Mouse (Mus musculus) adrenal gland, adult 18-20 months (tissue): ENCODE data around the gene Pkd1l3. TPM values are rescaled to one million over a fixed set of nuclear protein-coding genes. Genes with fewer than 3 reads are reported as not detected.

ENCODE experiments used
- DNase-seq, 2 experiments: peaks; one replicate each; pipeline ENCODE4 v3.0.0; 2021 to 2022; ENCODE audit warnings: low spot score in 2 of 2
- total RNA-seq, 2 experiments: library from RNA; stranded (reverse); gene quantifications; 1 replicate in 1 of 2; 2 replicates in 1 of 2; pipeline ENCODE4 v1.2.3; 2021

The Pkd1l3 gene
- total RNA-seq, 2 experiments from 2014 or later, result 0.13 TPM; not detected in 1

DNA sequence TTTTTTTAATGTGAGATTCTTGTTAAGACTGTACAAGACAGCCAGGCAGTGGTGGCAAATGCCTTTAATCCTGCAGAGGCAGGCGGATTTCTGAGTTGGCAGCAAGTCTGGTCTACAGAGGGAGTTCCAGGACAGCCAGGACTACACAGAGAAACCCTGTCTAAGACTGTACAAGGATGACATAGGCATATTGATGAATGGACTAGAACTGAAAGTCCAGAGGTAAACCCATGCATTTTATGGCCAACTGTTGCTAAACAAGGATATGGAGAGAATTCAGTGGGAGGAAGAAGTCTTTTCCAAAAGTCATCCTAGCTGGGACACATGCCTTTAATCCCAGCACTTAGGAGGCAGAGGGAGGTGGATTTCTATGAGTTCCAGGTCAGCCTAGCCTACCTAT lies 83.4 kb downstream of the Pkd1l3 start:
- no peak for DNase-seq

- DNase-seq, result no peak
Measured at GRCm38 (mm10) chr8:109698477-109698876, 84.2 kb downstream of the Pkd1l3 start.

DNA sequence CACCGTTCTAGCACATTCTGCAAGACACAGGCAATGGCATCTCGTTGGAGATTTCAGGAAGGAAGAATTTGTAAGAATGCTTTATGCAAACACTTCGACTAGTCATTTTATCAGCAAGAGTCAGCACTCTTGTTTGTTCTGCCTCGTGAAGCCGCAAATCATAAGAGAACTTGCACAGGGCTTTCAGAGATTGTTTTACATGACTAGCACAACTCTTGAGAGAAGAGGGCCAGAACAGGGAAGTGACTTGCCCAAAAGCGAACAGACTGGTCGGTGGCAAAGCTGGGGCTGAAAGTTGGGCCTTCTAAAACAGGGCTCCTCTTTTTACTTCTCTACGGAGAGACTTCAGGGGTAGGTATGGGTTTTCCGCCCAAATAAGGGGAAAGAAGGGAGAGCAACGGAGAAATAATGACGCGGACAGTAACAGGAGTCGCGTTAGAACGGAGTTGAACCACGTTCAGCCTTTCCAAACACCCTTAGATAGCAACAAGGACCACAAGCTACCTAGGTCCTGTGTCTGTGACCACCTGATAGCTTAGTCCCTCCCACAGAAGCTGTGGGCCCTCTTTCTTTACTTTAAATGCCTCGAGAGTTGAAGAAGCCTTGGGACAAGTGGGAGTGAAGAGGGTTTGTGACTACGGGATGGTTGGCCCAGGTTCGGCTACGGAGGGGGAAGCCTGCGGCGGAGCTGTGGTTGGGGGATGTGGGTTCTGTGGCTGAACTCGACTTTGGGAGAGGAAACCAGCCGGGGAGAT lies 90.4 kb downstream of the Pkd1l3 start:
- no peak for DNase-seq

GRCm38 (mm10) chr8:109705320-109706075 lies 91.2 kb downstream of the Pkd1l3 start, which contains the start of gene Zfp821:
TSS of gene Zfp821 (plus strand) at chr8:109705546.
- DNase-seq, result peak; percentile 92 to 94

- DNase-seq, result peak in 1 of 2 experiments; percentile 15
Measured at GRCm38 (mm10) chr8:109706076-109706873, 92.0 kb downstream of the Pkd1l3 start.

DNA sequence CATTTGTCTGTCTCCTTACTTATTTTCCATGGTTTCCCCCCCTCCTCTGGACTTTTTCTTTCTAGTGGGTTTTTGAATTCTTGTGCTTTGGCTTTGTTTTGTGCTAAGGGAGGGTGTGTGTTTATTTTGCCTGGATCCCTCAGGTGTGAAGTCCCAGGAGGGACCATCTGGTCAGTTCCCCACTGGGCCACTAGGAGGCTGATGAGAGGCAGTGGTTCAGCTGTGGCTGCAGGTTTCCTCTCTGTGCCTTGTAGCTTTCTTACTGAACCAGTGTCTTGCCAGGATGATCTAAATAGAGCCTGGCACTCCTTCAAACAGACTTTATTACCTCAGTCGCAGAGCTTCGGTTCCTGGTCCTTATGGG lies 92.5 kb downstream of the Pkd1l3 start:
- DNase-seq, result peak; percentile 72

DNA sequence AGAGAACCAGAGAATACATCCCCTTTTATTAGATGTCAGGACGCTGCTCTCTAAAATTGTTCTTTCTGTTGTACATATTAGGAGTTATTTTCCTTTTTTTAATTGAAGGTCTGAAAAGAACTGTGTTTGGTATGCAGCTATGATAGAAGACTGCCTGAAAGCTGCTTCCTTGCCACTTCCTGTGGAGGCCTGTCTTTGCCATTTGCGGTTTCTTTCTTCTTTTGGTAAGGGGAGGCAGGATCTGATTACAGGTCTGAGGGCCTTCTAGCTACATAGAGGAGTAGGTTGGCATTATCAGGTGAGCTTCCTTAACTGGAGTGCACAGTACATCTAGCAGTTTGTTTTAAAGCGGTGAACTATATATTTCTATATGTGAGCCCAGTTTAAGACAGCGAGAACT lies 93.6 kb downstream of the Pkd1l3 start:
- no peak for DNase-seq

DNA sequence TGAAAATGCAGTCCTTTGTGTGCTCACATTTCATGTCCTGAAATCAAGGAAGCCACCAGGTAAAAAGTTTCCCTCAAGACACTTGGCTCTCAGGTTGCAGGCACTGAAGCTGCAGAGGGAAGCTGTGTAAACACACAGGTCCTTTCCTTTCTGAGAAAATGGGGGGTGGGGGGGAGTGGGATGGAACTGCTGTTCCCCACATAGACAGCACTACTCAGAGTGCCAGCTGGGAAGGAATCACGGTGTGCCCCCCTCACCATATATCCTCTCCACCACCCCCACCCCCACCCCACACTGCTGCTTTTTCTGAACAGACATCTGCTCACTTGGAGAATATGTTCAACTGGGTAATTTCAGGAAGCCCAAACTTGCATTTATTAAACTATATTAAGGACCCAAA lies 98.2 kb downstream of the Pkd1l3 start:
- no peak for DNase-seq

DNA sequence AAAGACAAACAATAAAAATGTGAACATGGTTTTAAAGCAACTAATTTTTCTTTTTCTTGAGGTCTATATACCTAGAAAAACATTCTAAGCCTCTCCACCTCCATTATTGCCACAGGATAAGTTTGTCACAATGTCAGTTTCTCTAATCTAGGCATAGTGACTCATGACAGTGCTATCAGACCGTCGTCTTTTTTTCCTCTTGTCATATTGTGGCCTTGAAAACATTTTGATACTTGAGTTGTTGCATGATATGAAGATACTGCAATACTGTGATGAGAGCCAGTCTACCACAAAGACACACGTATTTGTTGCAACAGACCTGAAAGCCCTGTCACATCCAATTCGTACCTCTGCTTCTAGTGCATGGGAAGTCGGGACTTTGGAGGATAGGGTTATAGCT lies 100.6 kb downstream of the Pkd1l3 start:
- DNase-seq, result no peak

Other genes starting within 250 kb of the Pkd1l3 start
- not detected for gene Pmfbp1, start 120.5 kb upstream of the Pkd1l3 start, total RNA-seq
- gene Dhx38, start 48.7 kb upstream of the Pkd1l3 start, total RNA-seq, result 10 to 100 TPM; 22.4 to 24.7 TPM
- 1 to 10 TPM; 8.6 to 10.0 TPM for gene Txnl4b, start 48.6 kb upstream of the Pkd1l3 start, total RNA-seq
- 100 to 1,000 TPM in 1 of 2 experiments, 10 to 100 TPM in 1; 95.5 to 389 TPM for gene Hp, start 35.3 kb upstream of the Pkd1l3 start, total RNA-seq
- 10 to 100 TPM; 17.6 to 17.9 TPM for gene Dhodh, start 5.8 kb upstream of the Pkd1l3 start, total RNA-seq
- 10 to 100 TPM; 96.5 to 99.1 TPM for gene Ist1, start 78.7 kb downstream of the Pkd1l3 start, total RNA-seq
- gene Zfp821, start 91.0 kb downstream of the Pkd1l3 start, total RNA-seq, result 1 to 10 TPM; 7.7 to 8.2 TPM
- gene Atxn1l, start 123.2 kb downstream of the Pkd1l3 start, total RNA-seq, result 10 to 100 TPM; 36.1 to 41.2 TPM
- 10 to 100 TPM; 81.8 to 90.5 TPM for gene Ap1g1, start 164.0 kb downstream of the Pkd1l3 start, total RNA-seq